Mouse (Mus musculus) G1E (cell line): Measurements from ENCODE around the gene Mypop.

ENCODE experiments used
- CTCF ChIP-seq: IDR thresholded peaks from 2 replicates; pipeline ENCODE4 v1.5.1; 2012; ENCODE audit warnings: low read depth, low read length, inconsistent platforms, mixed read lengths
- GATA1 ChIP-seq: IDR thresholded peaks from 2 replicates; pipeline ENCODE4 v1.6.1; 2012; ENCODE audit warnings: borderline replicate concordance, low read length, inconsistent platforms, mixed read lengths
- GATA2 ChIP-seq: IDR thresholded peaks from 2 replicates; pipeline ENCODE4 v1.6.1; 2012; ENCODE audit warnings: low read depth, low read length, inconsistent platforms, borderline replicate concordance
- POLR2AphosphoS5 ChIP-seq: IDR thresholded peaks from 2 replicates; pipeline ENCODE4 v1.6.1; 2012; ENCODE audit warnings: low read depth, low read length, inconsistent platforms; ENCODE audit not compliant: insufficient replicate concordance
- TAL1 ChIP-seq: conservative IDR thresholded peaks from 2 replicates; pipeline ENCODE4 v1.6.1; 2012; ENCODE audit warnings: low read depth, low read length, inconsistent platforms, mixed read lengths

GRCm38 (mm10) chr7:19021048-19021447, 30.0 kb downstream of the Mypop start:
- TF ChIP-seq CTCF (no peak), TAL1 (no peak), GATA1 (no peak), POLR2AphosphoS5 (no peak), GATA2 (no peak)
